Mouse (Mus musculus) kidney, postnatal 0 days (tissue): ENCODE data around the gene Chil1. TPM values are rescaled to one million over a fixed set of nuclear protein-coding genes. Genes with fewer than 3 reads are reported as not detected.
A peak's percentile ranks its signal among the peaks of the same experiment; 100 is the strongest.

ENCODE experiments used
- ATAC-seq: fragments of 200-750 bp; cut with Nextera tagmentation; replicated peaks from 2 replicates; pipeline ENCODE4 v1.8.0; 2017; ENCODE audit warnings: low read depth, moderate number of reproducible peaks, moderate TSS enrichment, moderate library complexity; ENCODE audit not compliant: low FRiP score
- DNase-seq: peaks from one replicate; pipeline ENCODE4 v3.0.0-alpha.2; 2016; ENCODE audit warnings: low spot score
- H3K27ac ChIP-seq: fragments of 300-500 bp; sonication (generic); 2 replicates; pipeline ENCODE4 v1.5.1; 2014; ENCODE audit warnings: mild to moderate bottlenecking
- H3K27me3 ChIP-seq: fragments of 300-500 bp; sonication (generic); 2 replicates; pipeline ENCODE4 v1.6.1; 2014; ENCODE audit warnings: low read length, mixed read lengths; ENCODE audit not compliant: insufficient read depth
- H3K36me3 ChIP-seq: fragments of 300-500 bp; sonication (generic); 2 replicates; pipeline ENCODE4 v1.6.1; 2014; ENCODE audit warnings: low read length, mixed read lengths; ENCODE audit not compliant: insufficient read depth
- H3K4me1 ChIP-seq: fragments of 300-500 bp; sonication (generic); replicated peaks from 2 replicates; pipeline ENCODE4 v1.6.1; 2014; ENCODE audit warnings: antibody characterized with exemption, low read length, mixed read lengths; ENCODE audit not compliant: insufficient read depth
- H3K4me2 ChIP-seq: fragments of 300-500 bp; sonication (generic); 2 replicates; pipeline ENCODE4 v1.6.1; 2014; ENCODE audit warnings: mild to moderate bottlenecking, low read length, moderate library complexity, mixed read lengths
- H3K4me3 ChIP-seq: fragments of 300-500 bp; sonication (generic); replicated peaks from 2 replicates; pipeline ENCODE4 v1.5.1; 2014; ENCODE audit warnings: low read depth, low read length
- H3K9ac ChIP-seq: fragments of 300-500 bp; sonication (generic); 2 replicates; pipeline ENCODE4 v1.6.1; 2014; ENCODE audit warnings: low read depth, low read length
- H3K9me3 ChIP-seq: fragments of 300-500 bp; sonication (generic); replicated peaks from 2 replicates; pipeline ENCODE4 v1.6.1; 2016; ENCODE audit warnings: low read length, inconsistent platforms, mixed read lengths
- CTCF ChIP-seq: IDR thresholded peaks from 2 replicates; pipeline ENCODE4 v1.5.1; 2016; ENCODE audit warnings: antibody characterized with exemption, low read depth, mild to moderate bottlenecking, moderate library complexity
- WGBS: fragments of 180-500 bp; shearing (Covaris S2); extraction: QIAGEN DNeasy Blood & Tissue Kit; methylation state at CpG from one replicate; pipeline ENCODE4 v1.1.7; 2014; 5-methylcytosine and 5-hydroxymethylcytosine counted together
- polyA plus RNA-seq: library from polyadenylated mRNA; unstranded; fragments of >200 nt; fragmentation: Nextera tagmentation; extraction: Ambion mirVana; gene quantifications from 2 replicates; pipeline ENCODE4 v1.2.1, GENCODE M21; 2015

Gene Chil1
- polyA plus RNA-seq, 1 experiment from 2014 or later, result 2.4 TPM

DNA sequence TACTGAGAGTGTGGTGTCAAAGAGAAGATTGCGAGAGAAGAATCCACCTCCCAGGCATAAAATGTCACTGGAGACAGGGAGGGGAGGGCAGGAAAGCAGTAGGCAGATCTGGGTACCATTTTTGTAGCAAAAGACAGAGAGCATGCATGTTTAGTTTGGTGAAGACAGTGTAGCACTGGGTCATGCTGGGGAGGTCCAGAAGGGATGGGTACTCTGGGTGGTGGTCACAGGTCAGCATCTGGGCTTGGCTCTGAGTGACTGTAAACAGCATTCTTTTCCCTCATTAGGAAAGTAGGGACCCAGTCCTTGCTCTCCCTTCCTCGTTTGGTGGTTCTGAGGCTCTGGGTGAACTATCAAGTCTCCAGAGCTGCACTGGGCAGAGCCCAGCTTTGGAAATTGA, 18.5 kb downstream of the Chil1 start:
- no peak overlapping the region for H3K9ac ChIP-seq
- no peak overlapping the region for H3K4me3 ChIP-seq
- H3K36me3 ChIP-seq, result no peaks in the 10 kb centered on the region
- H3K9me3 ChIP-seq, result no peaks in the 10 kb centered on the region
- no peak overlapping the region for H3K27ac ChIP-seq
- no peak overlapping the region for H3K4me2 ChIP-seq
- DNase-seq (no peak), ATAC-seq (no peak)
- TF ChIP-seq CTCF, result no peak
- WGBS, result 64% methylated on average over 2 of the region's 2 CpGs
- peaks cover 8% of the 10 kb centered on the region; the same call in 1 of the 2 replicates for H3K4me1 ChIP-seq
- H3K27me3 ChIP-seq, result no peaks in the 10 kb centered on the region

DNA sequence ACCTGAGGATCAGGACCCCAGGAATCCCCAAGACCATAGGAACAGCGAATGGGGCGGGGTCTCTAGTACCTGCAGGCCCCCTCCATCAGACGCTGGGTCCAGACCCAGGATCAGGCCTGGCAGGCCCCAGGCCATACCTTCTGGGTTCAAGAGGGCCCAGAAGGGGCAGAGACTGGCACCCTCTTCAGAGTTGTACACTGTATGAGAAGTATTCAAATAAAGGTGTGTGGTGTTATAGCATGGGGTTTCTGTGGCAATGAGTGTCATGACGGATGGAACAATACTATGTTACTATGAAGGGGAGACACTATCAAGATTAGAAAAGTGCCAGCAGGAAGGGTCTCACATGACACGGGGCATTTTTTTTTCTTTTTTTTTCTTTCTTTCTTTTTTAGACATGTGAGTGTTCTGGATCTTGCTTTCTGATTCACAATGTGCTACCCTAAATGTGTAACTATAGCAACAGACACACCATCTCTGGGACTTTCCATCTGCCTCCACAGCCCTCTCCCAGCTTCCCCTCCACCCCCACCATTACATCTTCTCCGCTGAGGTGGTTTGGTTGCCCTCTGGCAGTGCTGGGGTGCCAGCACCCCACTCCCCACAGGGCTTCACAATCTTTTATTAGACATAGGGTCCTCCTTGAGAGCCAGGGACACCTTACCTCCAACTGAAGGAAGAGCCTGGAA, 19.2 kb downstream of the Chil1 start:
- no peak for ATAC-seq
- DNase-seq, result no peak
- Histone ChIP-seq H3K4me1 (peaks cover 2% of the 10 kb centered on the region; the same call in 1 of the 2 replicates), H3K4me2 (no peak overlapping the region), H3K9ac (no peak overlapping the region), H3K4me3 (no peak overlapping the region), H3K27ac (no peak overlapping the region), H3K9me3 (no peaks in the 10 kb centered on the region), H3K27me3 (no peaks in the 10 kb centered on the region), H3K36me3 (no peaks in the 10 kb centered on the region)
- TF ChIP-seq CTCF, result no peak
- 90% methylated on average over 6 of the region's 6 CpGs for WGBS

DNA sequence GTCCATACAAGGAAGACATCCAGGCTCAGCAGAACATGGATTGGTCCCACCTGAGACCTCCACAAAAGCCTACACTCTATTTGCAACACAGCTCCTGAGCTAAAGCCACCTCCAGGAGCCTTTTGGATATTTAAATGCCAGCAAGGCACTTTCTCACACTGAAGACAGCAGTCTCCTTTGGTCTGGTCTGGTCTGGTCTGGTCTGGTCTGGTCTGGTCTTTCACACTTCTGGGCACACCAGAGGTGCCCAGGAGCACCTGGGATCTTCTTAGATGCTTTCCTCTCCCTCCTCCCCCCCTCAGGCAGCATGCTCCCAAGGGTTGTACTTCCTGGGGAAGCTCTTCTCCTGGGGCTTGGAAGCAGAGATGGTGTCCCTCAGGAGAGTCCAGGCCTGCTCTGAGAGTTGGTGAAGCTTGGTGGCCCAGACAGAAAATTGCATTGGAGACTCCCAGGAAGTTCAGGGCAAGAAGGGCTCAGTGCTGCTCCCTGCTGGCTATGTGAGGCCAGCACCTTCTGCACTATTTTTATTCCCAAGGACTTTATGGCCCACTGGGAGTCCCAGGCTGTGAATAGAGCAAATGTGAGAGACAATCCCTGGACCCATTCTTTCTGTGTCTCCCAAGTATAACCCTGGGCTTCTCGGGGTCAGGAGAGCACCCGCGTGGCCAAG, 19.9 kb downstream of the Chil1 start:
- H3K4me2 ChIP-seq, result no peak overlapping the region
- peak; percentile 16; the same call in 1 of the 2 replicates for ATAC-seq
- H3K36me3 ChIP-seq, result no peaks in the 10 kb centered on the region
- 52% methylated on average over 3 of the region's 3 CpGs for WGBS
- no peak overlapping the region for H3K4me3 ChIP-seq
- no peak overlapping the region for H3K9ac ChIP-seq
- no peaks in the 10 kb centered on the region for H3K27me3 ChIP-seq
- TF ChIP-seq CTCF, result peak; percentile 87
- no peaks in the 10 kb centered on the region for H3K4me1 ChIP-seq
- no peaks in the 10 kb centered on the region for H3K9me3 ChIP-seq
- no peak overlapping the region for H3K27ac ChIP-seq
- DNase-seq, result peak; percentile 78

DNA sequence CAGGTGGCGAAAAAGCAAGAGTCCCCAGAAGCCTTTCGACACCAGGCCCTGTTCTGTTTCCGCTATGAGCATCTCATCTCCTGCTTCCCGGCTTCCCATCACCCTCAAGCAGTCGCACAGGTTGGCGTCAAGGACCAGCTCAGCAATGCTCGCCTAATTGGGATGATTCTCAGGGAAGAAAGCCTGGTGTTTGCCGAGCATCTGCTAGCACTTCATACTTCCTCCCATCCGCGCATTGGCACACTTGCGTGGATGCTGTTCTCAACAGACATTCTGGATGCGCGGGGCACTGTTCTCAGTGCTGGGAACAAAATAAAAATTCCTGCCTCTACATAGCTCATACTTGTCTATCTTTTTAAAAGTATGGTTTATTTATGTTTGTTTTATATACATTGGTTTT, 22.3 kb downstream of the Chil1 start:
- H3K4me3 ChIP-seq, result no peak overlapping the region
- H3K9ac ChIP-seq, result no peak overlapping the region
- H3K9me3 ChIP-seq, result no peaks in the 10 kb centered on the region
- H3K4me2 ChIP-seq, result no peak overlapping the region
- ATAC-seq, result no peak
- no peaks in the 10 kb centered on the region for H3K27me3 ChIP-seq
- WGBS, result 93% methylated on average over 13 of the region's 13 CpGs
- DNase-seq, result no peak
- no peaks in the 10 kb centered on the region for H3K4me1 ChIP-seq
- H3K27ac ChIP-seq, result no peak overlapping the region
- no peak for TF ChIP-seq CTCF
- H3K36me3 ChIP-seq, result no peaks in the 10 kb centered on the region

DNA sequence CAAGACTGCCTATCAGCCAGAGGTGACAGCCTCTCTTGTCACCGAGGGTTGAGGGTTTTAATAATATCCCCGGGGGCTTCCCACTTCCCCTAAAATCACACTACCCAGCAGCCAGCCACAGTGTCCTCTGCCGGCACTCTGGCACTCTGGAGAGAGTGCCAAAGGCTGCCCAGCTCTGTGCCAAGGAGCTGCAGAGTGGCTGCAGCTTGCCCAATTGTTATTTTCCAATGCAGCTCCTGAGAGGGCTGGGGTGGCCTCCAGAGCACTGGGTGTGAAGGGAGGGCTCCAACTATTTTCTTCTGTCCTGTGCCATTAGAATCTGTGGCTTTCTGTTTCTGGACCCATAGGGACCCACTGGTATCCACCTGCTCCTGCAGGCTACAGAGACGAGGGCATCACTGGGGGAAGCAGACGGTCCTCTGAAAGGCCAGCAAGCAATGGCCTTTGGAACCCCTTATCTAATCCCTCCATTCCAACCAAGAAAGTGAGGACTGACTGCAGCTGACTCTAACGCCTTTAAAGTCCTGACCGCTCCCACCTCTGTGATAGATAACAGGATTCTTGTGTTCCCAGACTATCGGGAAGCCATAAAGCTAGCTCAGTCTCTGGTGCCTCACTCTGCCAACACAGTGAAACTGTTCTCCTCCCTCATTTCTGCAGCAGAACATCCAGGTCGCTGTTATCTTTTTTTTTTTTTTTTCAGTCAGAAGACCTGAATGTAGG, 23.5 kb downstream of the Chil1 start:
- H3K27me3 ChIP-seq, result no peaks in the 10 kb centered on the region
- H3K27ac ChIP-seq, result no peak overlapping the region
- H3K9ac ChIP-seq, result no peak overlapping the region
- no peak overlapping the region for H3K4me3 ChIP-seq
- no peak for DNase-seq
- WGBS, result 54% methylated on average over 9 of the region's 9 CpGs
- ATAC-seq, result no peak
- TF ChIP-seq CTCF, result no peak
- H3K36me3 ChIP-seq, result no peaks in the 10 kb centered on the region
- H3K9me3 ChIP-seq, result no peaks in the 10 kb centered on the region
- H3K4me1 ChIP-seq, result 0 out of 2 replicates have a peak, but pooled peaks cover 1% of the 10 kb centered on the region
- no peak overlapping the region for H3K4me2 ChIP-seq

DNA sequence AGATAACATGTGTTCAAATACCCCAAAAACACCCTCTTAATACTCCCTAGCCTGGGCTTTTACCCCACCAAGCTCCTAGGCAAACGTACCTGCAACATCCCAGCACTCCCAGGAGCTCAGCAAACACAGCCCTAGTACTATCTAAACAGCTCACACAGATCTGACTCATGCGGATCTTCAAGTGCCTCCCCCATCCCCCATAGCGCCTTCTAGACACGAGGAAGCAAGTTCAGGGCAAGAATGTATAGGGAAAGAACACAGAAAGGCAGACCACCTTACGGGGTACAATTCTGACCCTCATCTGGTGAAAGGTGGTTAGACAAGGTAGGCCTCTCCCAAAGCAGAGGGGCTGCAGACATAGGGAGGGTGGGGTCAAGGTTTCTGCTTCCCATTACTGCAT, 24.1 kb downstream of the Chil1 start:
- no peak for TF ChIP-seq CTCF
- Histone ChIP-seq H3K9me3 (no peaks in the 10 kb centered on the region), H3K27ac (no peak overlapping the region), H3K4me2 (no peak overlapping the region), H3K4me1 (peaks cover 7% of the 10 kb centered on the region), H3K36me3 (no peaks in the 10 kb centered on the region), H3K4me3 (no peak overlapping the region), H3K9ac (no peak overlapping the region), H3K27me3 (no peaks in the 10 kb centered on the region)
- 38% methylated on average over 5 of the region's 5 CpGs for WGBS
- no peak for ATAC-seq
- no peak for DNase-seq
